Mouse (Mus musculus): ENCODE results near the gene Coq8b. TPM values are rescaled to one million over a fixed set of nuclear protein-coding genes. Genes with fewer than 3 reads are reported as not detected.

Gene Coq8b
- total RNA-seq, 2 experiments from 2014 or later = 33.2 to 41.9 TPM

GRCm38 (mm10) chr7:27300351-27300750, 67.5 kb downstream of the Coq8b start:
- DNase-seq (ENCODE audit: low spot score in 2 of 2) = no peak
- intact Hi-C loops (cut with DNase I) = no loop called here

- intact Hi-C loops (cut with DNase I) = no loop called here
- no peak for DNase-seq (ENCODE audit: low spot score in 2 of 2)
Measured at GRCm38 (mm10) chr7:27300801-27301200, 68.0 kb downstream of the Coq8b start.

GRCm38 (mm10) chr7:27302172-27302571, 69.3 kb downstream of the Coq8b start:
- intact Hi-C loops (cut with DNase I) = loop anchor here (1.0 kb wide), 1 partner anchor 27 kb away; no protein-coding TSS in a partner anchor
- peak; percentile 53 to 70 for DNase-seq (ENCODE audit: low spot score in 2 of 2)

- intact Hi-C loops (cut with DNase I) = no loop called here
- no peak for DNase-seq (ENCODE audit: low spot score in 2 of 2)
Measured at GRCm38 (mm10) chr7:27305091-27305730, 72.4 kb downstream of the Coq8b start.

- intact Hi-C loops (cut with DNase I) = no loop called here
- DNase-seq (ENCODE audit: low spot score in 2 of 2) = no peak
Measured at GRCm38 (mm10) chr7:27306161-27307160, 73.6 kb downstream of the Coq8b start.

- intact Hi-C loops (cut with DNase I) = no loop called here
- DNase-seq (ENCODE audit: low spot score in 2 of 2) = no peak
Measured at GRCm38 (mm10) chr7:27307551-27307950, 74.7 kb downstream of the Coq8b start.

Small RNA genes lying within 50 kb of the gene (microRNA-seq; reads per million reads assigned to microRNA genes)
- not detected for gene Mir1191

Other genes with a start within 250 kb of the Coq8b start
- not detected for gene Cyp2a12, start 203.9 kb upstream of the Coq8b start, total RNA-seq (2021)
- not detected for gene Cyp2f2, start 113.1 kb upstream of the Coq8b start, total RNA-seq (2021)
- not detected for gene Cyp2t4, start 79.3 kb upstream of the Coq8b start, total RNA-seq (2021)
- gene Egln2, start 66.2 kb upstream of the Coq8b start, total RNA-seq (2021) = 10 to 100 TPM; 95.1 to 98.7 TPM
- gene Rab4b, start 54.1 kb upstream of the Coq8b start, total RNA-seq (2021) = 10 to 100 TPM; 91.5 to 96.5 TPM
- not detected for gene Gm21983, start 51.9 kb upstream of the Coq8b start, total RNA-seq (2021)
- gene Mia, start 51.9 kb upstream of the Coq8b start, total RNA-seq (2021) = 1 to 10 TPM; 1.2 to 1.9 TPM
- gene BC024978, start 37.2 kb upstream of the Coq8b start, total RNA-seq (2021) = 10 to 100 TPM; 20.6 TPM
- 10 to 100 TPM; 78.4 to 80.5 TPM for gene Snrpa, start 36.8 kb upstream of the Coq8b start, total RNA-seq (2021)
- gene Itpkc, start 4.4 kb upstream of the Coq8b start, total RNA-seq (2021) = 1 to 10 TPM; 8.0 TPM
- 100 to 1,000 TPM; 107 to 127 TPM for gene Numbl, start 25.4 kb downstream of the Coq8b start, total RNA-seq (2021)
- 10 to 100 TPM; 36.3 to 50.7 TPM for gene Ltbp4, start 104.7 kb downstream of the Coq8b start, total RNA-seq (2021)
- 10 to 100 TPM; 12.4 to 35.7 TPM for gene Shkbp1, start 123.0 kb downstream of the Coq8b start, total RNA-seq (2021)
- gene Gm20479, start 124.4 kb downstream of the Coq8b start, total RNA-seq (2021) = not detected
- 100 to 1,000 TPM; 124 to 166 TPM for gene Sptbn4, start 214.7 kb downstream of the Coq8b start, total RNA-seq (2021)
- 10 to 100 TPM; 17.0 to 18.0 TPM for gene Blvrb, start 215.0 kb downstream of the Coq8b start, total RNA-seq (2021)
- gene Sertad3, start 240.7 kb downstream of the Coq8b start, total RNA-seq (2021) = 1 to 10 TPM; 2.7 to 2.8 TPM